Mouse (Mus musculus) ES-E14 (cell line): ENCODE data around the gene Cd300lf.

Experiments used
- ZC3H11A ChIP-seq: IDR thresholded peaks from 2 replicates; pipeline ENCODE4 v1.6.1; 2012; ENCODE audit warnings: low read depth, mild to moderate bottlenecking, inconsistent platforms, low read length, borderline replicate concordance
- ZNF384 ChIP-seq: IDR thresholded peaks from 2 replicates; pipeline ENCODE4 v1.6.1; 2012; ENCODE audit warnings: low read depth, low read length, inconsistent platforms

- TF ChIP-seq ZC3H11A, result no peak
- TF ChIP-seq ZNF384, result no peak
Observed at GRCm38 (mm10) chr11:115075859-115076258, 57.9 kb downstream of the Cd300lf start.
